Mouse (Mus musculus) cortical plate, adult 2 months (tissue): ENCODE data around the gene Auts2. TPM values are rescaled to one million over a fixed set of nuclear protein-coding genes. Genes with fewer than 3 reads are reported as not detected.

Experiments used
- H3K27ac ChIP-seq: fragments of 200-500 bp; 2 replicates; pipeline ENCODE4 v1.5.1; 2012; ENCODE audit warnings: low read length, control low read depth, inconsistent platforms; ENCODE audit not compliant: insufficient read depth
- H3K4me1 ChIP-seq: fragments of 200-500 bp; 2 replicates; pipeline ENCODE4 v1.6.1; 2011; ENCODE audit warnings: low read length; ENCODE audit not compliant: control insufficient read depth, insufficient read depth
- H3K4me3 ChIP-seq: fragments of 200-500 bp; 2 replicates; pipeline ENCODE4 v1.5.1; 2011; ENCODE audit warnings: mild to moderate bottlenecking, low read length, control low read depth; ENCODE audit not compliant: insufficient read depth
- CTCF ChIP-seq: fragments of 200-500 bp; IDR thresholded peaks from 2 replicates; pipeline ENCODE4 v1.5.1; 2011; ENCODE audit warnings: mild to moderate bottlenecking, control low read depth, low read length; ENCODE audit not compliant: insufficient read depth; ENCODE audit errors: extremely low read depth
- POLR2A ChIP-seq: fragments of 200-500 bp; IDR thresholded peaks from 2 replicates; pipeline ENCODE4 v1.6.1; 2011; ENCODE audit warnings: mild to moderate bottlenecking, low read length, control low read depth; ENCODE audit not compliant: insufficient read depth; ENCODE audit errors: extremely low read depth
- polyA plus RNA-seq: library from polyadenylated mRNA; depleted of rRNA; stranded (reverse); fragments of >200 nt; gene quantifications from 2 replicates; pipeline ENCODE4 v1.2.3, GENCODE M21; 2012

The Auts2 gene
- polyA plus RNA-seq, 1 experiment = 29.7 TPM

- peaks cover 2% of the 10 kb centered on the region; the same call in 1 of the 2 replicates for H3K4me1 ChIP-seq
- H3K4me3 ChIP-seq = no peak overlapping the region
- no peak overlapping the region for H3K27ac ChIP-seq
- TF ChIP-seq CTCF = no peak
- TF ChIP-seq POLR2A = no peak
These were observed 996.7 kb downstream of the Auts2 start for GRCm38 (mm10) chr5:131546414-131546813.

GRCm38 (mm10) chr5:131544381-131544780 lies 998.8 kb downstream of the Auts2 start:
- TF ChIP-seq CTCF (no peak), POLR2A (no peak)

GRCm38 (mm10) chr5:131538311-131538915 lies 1004.7 kb downstream of the Auts2 start:
- Histone ChIP-seq H3K27ac (peak overlapping the region; percentile 95), H3K4me1 (peaks cover 2% of the 10 kb centered on the region; the same call in 1 of the 2 replicates), H3K4me3 (peak overlapping the region; percentile 92)
- peak; percentile 25; the same call in 1 of the 2 replicates for TF ChIP-seq POLR2A
- TF ChIP-seq CTCF = no peak

More at GRCm38 (mm10) chr5:131544381-131544780, 998.8 kb downstream of the Auts2 start:
- no peak overlapping the region for H3K4me3 ChIP-seq
- no peak overlapping the region for H3K27ac ChIP-seq
- H3K4me1 ChIP-seq = peaks cover 2% of the 10 kb centered on the region; the same call in 1 of the 2 replicates

- Histone ChIP-seq H3K4me3 (peak overlapping the region; percentile 92), H3K4me1 (peaks cover 2% of the 10 kb centered on the region; the same call in 1 of the 2 replicates), H3K27ac (peak overlapping the region; percentile 95)
- TF ChIP-seq POLR2A (no peak), CTCF (no peak)
These were observed 1005.3 kb downstream of the Auts2 start for GRCm38 (mm10) chr5:131537831-131538310.

- TF ChIP-seq POLR2A (no peak), CTCF (no peak)
- Histone ChIP-seq H3K4me3 (peak overlapping the region; percentile 92), H3K27ac (peak overlapping the region; percentile 87), H3K4me1 (peaks cover 2% of the 10 kb centered on the region; the same call in 1 of the 2 replicates)
These were observed 1005.9 kb downstream of the Auts2 start for GRCm38 (mm10) chr5:131537155-131537830.

GRCm38 (mm10) chr5:131535752-131536151 lies 1007.4 kb downstream of the Auts2 start:
- no peak for TF ChIP-seq POLR2A
- no peak for TF ChIP-seq CTCF
- H3K4me3 ChIP-seq = peak overlapping the region; percentile 92
- no peak overlapping the region for H3K27ac ChIP-seq
- H3K4me1 ChIP-seq = peaks cover 2% of the 10 kb centered on the region; the same call in 1 of the 2 replicates

- TF ChIP-seq POLR2A = no peak
- TF ChIP-seq CTCF = peak; percentile 85
- H3K27ac ChIP-seq = no peak overlapping the region
- no peak overlapping the region; the same call in 1 of the 2 replicates for H3K4me3 ChIP-seq
- peaks cover 2% of the 10 kb centered on the region; the same call in 1 of the 2 replicates for H3K4me1 ChIP-seq
These were observed 1009.3 kb downstream of the Auts2 start for GRCm38 (mm10) chr5:131533815-131534214.

- Histone ChIP-seq H3K4me1 (peaks cover 2% of the 10 kb centered on the region; the same call in 1 of the 2 replicates), H3K27ac (no peak overlapping the region), H3K4me3 (no peak overlapping the region)
- TF ChIP-seq POLR2A = no peak
- no peak for TF ChIP-seq CTCF
These were observed 1011.2 kb downstream of the Auts2 start for GRCm38 (mm10) chr5:131531744-131532552.

GRCm38 (mm10) chr5:131530828-131531227 lies 1012.3 kb downstream of the Auts2 start:
- no peak overlapping the region for H3K27ac ChIP-seq
- H3K4me3 ChIP-seq = no peak overlapping the region
- no peaks in the 10 kb centered on the region for H3K4me1 ChIP-seq
- no peak for TF ChIP-seq CTCF
- no peak for TF ChIP-seq POLR2A
